Mouse (Mus musculus) urinary bladder, postnatal 25 days (tissue): ENCODE measurements around the gene 4930562C15Rik.

Experiments
- DNase-seq: peaks from one replicate; pipeline ENCODE4 v3.0.0; 2022; ENCODE audit warnings: low spot score

Gene 4930562C15Rik

DNA sequence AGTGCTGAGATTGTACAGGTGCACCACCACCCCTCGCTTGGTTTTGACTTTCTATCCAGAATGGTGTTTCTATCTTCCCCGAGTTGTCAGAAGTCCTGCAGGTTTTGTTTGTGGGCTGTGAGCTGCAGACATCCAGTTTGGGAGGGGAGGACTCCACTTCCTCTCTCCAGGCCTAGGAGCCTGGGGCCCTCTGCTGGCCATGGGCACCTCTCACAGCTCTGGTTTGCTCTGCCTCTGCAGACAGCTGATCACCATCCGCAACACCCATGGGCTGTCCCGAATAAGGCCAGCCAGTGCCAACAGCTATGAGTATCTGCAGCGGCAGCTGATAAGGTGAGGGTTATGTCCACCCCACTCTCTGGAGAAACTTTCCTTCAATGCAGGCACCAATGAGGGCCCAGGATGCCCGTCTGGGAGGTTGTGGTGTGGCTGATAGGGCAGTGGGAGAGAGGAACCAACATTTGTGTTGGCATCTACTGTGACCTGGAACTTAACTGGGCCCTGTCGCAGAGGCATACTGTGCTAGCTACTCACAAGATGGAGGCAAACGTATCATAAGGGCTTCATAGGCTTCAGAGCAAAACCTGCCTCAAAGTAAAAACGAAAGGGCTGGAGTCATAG, 27.8 kb downstream of the 4930562C15Rik start:
- peak; percentile 63 for DNase-seq

DNA sequence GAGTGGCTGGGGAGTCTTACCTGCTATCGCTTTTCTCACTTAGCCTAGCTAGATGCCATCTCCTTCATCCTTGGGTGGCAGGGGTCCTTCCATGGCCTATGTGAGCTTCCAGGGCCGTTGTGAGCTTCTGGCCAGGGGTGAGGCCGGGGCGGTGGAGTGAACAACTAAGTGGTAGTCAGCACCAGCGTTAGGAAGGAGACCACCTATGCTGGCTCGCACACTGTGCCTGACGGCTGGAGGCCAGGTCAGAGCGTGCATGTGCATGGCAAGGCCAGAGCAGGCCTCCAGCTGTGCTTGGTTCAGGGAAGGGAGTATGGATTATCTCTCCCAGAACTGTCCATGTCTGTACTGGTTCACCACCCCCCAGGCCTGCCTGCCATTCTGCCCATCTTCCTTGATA, 28.5 kb downstream of the 4930562C15Rik start:
- DNase-seq, result no peak

DNA sequence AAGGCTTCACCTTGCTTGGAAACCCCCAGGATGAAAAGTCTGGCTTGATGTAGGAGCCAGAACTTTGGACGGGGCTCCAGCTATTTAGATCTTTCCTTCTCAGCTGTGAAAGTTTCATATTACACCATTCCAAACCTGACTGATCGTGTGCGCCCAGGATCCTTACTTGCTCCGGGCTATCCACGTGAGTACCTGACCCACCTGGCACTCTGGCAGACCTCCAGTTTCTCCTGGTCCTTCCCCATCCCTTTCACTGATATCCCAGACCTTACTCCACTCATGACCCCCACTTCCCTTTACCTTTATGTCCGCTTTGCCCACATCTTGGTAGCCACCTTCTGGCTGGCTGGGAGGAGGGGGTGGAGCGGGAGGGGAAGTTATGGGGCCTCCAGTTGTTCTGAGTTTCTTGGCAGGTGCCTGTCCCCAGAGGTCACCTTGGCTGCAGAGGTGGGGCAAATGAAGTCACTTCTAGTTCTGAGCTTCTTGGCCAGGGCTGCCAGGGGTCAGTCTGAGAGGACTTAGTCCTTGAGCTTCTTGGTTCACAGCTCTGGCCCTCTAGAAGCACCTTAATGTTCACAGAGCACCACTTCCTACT, 31.0 kb downstream of the 4930562C15Rik start:
- no peak for DNase-seq

GRCm38 (mm10) chr16:4870490-4870889, 35.3 kb downstream of the 4930562C15Rik start:
- no peak for DNase-seq

DNA sequence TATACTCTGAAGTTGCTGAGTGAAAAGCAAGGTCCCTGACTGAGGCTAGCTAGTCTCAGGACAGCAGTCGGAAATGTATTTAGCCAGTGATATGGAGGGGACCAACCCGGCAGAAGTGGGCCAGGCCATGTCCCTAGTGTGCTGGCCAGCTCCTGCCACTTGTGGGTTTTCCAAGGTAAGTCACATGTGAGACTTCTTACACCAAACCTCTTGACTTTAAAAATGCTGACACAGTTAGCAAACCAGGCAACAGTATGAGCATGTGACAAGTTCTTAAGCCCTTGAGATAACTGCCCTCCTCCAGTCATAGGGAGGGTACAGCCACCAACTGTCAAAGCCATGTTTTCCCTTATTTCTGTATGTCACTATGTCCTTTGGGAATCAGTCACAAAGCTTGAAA, 36.7 kb downstream of the 4930562C15Rik start:
- DNase-seq, result no peak

GRCm38 (mm10) chr16:4875198-4876032, 40.2 kb downstream of the 4930562C15Rik start:
- no peak for DNase-seq

DNA sequence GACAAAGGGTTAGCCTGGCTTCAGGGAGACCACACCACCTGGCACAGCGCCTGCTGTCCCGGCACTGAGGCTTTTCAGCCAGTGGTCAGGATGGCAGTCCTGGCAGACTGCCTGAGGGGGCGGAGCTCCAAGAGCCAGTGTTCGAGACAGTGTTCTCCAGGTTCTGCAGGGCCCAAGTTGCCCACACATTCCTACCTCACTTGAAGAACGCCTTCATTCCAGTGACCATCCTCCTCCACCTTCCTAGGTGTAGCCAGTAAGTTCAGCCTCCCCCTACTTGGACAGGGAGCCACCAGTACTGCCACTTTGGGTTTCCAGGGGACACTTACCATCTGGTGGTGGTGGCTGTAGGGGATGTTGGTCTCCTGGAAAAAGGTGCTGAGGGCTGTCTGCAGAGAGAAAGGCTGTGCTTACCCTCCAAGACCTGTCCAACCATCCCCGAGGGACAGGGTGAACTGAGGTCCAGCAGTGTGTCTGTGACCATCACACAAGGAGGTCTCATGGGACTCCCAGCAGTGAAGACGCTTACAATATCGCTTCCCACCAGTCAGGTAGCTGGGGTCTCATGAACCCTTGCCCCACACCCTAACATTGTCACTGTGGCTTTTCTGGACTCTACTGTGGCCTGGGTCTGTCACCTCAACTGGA, 40.9 kb downstream of the 4930562C15Rik start:
- DNase-seq, result peak; percentile 66

DNA sequence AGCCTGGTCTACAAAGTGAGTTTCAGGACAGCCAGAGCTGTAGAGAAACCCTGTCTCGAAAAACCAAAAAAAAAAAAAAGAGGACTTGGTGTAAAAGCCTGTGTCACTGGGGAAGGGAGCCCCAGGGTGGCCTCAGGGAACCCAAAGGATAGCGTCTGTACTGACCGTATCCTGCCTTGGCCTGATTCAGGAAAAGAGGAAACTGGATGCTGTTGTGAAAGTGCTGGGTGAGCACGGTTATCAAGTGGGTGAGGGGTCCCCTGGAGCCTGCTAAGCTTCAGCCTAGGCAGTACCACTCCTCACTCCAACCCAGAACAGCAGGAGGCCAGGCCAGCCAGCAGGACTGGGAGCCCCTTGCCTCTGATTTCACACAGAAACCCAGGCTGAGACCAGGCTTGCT, 42.0 kb downstream of the 4930562C15Rik start:
- DNase-seq, result no peak

- DNase-seq, result no peak
Measured at GRCm38 (mm10) chr16:4877701-4878100, 42.5 kb downstream of the 4930562C15Rik start.

GRCm38 (mm10) chr16:4878192-4878885, 43.1 kb downstream of the 4930562C15Rik start:
- DNase-seq, result peak; percentile 48

DNA sequence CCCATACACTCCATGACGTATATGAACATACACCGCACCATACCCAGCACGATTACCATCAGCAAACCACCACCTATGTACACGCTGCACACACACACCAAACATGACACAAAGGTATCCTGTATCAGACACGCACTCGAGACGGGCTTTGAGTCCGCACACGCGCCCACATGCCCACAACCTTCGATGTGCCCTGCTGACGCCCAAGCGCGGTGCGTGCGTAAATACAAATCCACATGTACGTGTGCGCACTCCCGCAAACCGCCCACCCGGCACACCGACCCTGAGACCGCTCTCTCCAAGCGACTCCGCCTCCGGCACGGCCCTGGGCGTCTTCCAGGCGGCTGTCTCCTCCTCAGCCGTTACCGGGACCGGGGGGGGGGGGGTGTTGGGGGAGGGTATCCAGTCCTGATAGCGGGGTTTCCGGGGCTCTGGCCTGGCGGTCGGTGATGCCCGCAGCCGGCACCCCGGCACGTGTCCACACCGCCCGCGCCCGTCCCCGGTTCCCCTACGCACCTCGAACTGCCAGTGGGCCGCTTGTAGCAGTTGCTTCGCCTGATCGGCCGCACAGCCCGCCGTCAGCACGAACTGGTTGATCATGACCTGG, 44.0 kb downstream of the 4930562C15Rik start:
- DNase-seq, result peak; percentile 31

- peak; percentile 87 for DNase-seq
Measured at GRCm38 (mm10) chr16:4879708-4880124, 44.5 kb downstream of the 4930562C15Rik start.

DNA sequence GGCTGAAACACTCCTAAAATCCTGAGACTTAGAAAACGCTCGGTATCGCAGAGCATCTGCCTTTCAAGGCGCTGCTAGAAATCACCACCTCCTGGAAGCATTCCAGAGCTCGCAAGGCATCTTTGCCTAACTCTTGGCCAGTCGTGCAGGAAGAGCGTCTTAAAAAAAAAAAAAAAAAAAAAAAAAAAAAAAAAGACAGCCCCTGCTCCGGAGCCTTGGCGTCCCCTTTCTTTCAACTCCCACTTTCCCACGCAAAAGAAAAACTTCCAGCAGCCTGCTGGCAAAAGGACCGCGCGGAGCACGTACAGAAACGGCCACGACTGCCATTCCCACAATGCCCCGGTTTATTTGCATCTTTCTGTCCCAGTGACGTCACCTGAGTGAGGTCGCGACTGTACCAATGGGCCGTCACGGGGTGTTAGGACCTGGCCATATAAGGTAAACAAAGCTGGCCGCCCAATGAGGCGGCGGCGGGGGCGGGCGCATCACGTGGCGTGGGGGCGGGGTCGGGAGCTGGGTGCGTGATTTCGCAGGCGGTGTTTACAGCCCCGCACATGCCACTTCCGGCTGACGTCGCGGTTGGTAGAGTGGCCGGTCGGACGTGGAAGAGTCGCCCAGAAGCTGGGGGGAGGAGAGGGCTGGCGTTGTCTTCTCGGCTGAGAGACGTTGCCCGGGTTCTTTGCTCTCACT, 45.1 kb downstream of the 4930562C15Rik start, which contains the start of gene Ubald1:
Gene Ubald1, minus strand, starts transcription at position 180 of the 690 bp plus-strand sequence.
- DNase-seq, result peak; percentile 93

DNA sequence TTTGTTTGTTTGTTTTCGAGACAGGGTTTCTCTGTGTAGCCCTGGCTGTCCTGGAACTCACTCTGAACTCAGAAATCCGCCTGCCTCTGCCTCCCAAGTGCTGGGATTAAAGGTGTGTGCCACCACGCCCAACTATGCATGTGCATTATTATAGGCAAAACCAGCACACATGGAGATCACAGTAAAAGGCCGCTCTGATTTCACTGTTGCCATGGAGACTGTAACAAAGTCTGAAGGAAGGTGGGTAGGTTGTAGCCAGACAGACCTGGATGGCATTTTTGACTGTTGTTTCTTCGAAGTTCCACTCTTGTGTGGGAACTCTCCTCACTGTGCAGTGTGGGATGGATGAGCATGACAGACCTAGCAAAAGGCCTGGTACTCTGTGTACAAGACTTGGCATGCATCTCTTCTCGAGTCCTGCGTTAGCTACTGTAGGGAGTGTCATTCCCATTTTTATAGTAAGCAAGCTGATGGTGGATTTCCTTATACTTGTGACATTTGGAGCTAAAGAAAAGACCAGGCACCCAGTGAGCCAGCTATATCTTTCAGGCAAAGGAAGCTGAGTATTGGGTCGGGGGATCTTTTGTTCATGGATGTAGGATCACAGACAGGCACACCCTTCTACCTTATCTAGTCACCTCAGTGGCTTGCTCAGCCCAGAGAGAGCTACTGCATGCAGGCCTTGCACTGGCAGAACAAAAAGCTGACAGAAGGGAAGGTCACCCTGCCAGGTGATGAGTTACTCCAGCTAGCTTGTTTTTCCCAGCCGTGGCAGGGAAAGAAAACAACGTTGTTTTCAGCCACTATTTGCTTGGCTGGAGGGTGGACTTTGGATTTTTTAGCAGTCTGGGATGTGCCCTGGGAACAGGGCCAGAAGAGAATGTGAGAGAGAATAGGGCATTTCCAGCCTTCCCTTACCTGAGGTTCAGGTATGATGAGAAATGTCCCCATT, 46.5 kb downstream of the 4930562C15Rik start:
- no peak for DNase-seq

DNA sequence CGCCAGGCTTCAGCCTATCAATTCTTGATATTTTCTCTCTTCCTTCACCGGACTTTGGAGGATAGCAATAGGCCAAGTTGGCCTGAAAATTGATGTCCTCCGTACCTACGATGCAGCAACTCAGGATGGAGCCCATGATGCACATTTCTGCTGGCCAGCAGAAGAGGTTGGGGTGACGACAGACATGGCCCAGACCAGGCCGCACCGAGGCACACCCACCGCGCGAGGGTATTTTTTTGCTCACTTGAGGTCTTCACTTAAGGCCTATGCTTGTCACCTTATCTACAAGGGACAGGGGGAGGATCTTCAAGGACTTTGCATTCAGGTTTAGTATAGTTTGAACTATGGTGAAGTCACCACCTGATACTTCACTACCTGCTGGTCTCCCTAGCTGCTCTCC, 49.7 kb downstream of the 4930562C15Rik start:
- no peak for DNase-seq

DNA sequence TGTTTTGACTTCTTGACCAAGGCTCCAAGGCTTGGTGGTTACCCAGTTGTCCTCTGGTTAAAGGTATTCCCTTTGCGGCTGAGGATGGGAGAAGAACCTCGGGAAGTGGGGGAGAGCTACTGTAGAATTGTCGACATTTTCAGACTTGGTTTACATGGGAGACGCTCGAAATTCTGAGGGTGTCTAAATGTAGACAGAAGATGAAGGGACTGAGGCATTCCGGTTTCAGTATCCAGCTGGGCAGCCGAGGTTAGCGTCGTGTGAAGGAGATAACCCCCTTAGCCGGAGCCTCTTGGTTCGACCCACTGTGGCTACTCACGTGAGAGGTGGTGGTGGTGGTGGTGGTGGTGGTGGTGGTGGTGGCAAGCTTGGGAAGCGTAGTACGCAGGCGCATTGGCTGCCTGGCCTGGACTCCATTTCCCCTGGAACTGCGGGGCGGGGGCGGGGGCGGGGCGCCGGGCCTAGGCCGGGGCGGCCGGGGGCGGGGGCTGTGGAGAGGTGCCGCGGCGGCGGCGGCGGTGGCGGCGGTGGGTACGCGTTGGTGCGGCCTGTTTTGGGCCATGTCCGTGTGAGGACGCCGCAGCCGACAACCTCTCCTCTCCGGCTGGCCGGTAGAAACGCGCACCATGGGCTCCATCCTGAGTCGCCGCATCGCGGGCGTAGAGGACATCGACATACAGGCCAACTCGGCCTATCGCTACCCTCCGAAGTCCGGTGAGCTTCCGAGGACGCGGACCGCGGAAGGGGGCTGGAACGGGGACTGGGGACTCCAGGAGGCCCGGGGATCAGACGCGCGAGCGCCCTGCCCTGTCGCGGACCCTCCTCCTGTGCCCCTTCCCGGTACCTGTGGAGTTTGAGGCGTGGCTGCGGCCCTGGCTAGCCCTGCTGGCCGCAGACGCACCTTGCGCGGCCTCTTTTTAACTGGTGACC, 50.8 kb downstream of the 4930562C15Rik start, which contains the start of gene Mgrn1:
Gene Mgrn1, plus strand, starts transcription at position 490 of the 930 bp plus-strand sequence.
- DNase-seq, result peak; percentile 76

- no peak for DNase-seq
Measured at GRCm38 (mm10) chr16:4886690-4887020, 51.4 kb downstream of the 4930562C15Rik start.

- no peak for DNase-seq
Measured at GRCm38 (mm10) chr16:4890201-4890709, 55.0 kb downstream of the 4930562C15Rik start.
